Mouse (Mus musculus) spleen, adult 2 months (tissue): Measurements from ENCODE around the gene Olfr572. TPM values are rescaled to one million over a fixed set of nuclear protein-coding genes. Genes with fewer than 3 reads are reported as not detected.

ENCODE experiments used
- DNase-seq, 2 experiments: peaks; one replicate each; pipeline versions ENCODE4 v3.0.0 to v3.0.0-alpha.2; 2012 to 2021; ENCODE audit warnings: low spot score in 2 of 2, low read depth in 1 of 2
- H3K27ac ChIP-seq: fragments of 200-500 bp; 2 replicates; pipeline ENCODE4 v1.5.1; 2012; ENCODE audit warnings: low read length, inconsistent platforms; ENCODE audit not compliant: insufficient read depth
- H3K27me3 ChIP-seq: fragments of 200-500 bp; 2 replicates; pipeline ENCODE4 v1.6.1; 2012; ENCODE audit warnings: mild to moderate bottlenecking, moderate library complexity, low read length, inconsistent platforms; ENCODE audit not compliant: control insufficient read depth, insufficient read depth
- H3K36me3 ChIP-seq: fragments of 200-500 bp; 2 replicates; pipeline ENCODE4 v1.6.1; 2012; ENCODE audit warnings: mild to moderate bottlenecking, low read length, inconsistent platforms; ENCODE audit not compliant: control insufficient read depth, insufficient read depth
- H3K4me1 ChIP-seq: fragments of 200-500 bp; 2 replicates; pipeline ENCODE4 v1.6.1; 2011; ENCODE audit warnings: inconsistent platforms; ENCODE audit not compliant: control insufficient read depth, insufficient read depth, insufficient read length
- H3K4me3 ChIP-seq: fragments of 200-500 bp; 2 replicates; pipeline ENCODE4 v1.5.1; 2011; ENCODE audit warnings: mild to moderate bottlenecking, inconsistent platforms; ENCODE audit not compliant: insufficient read depth, insufficient read length; ENCODE audit errors: extremely low read depth
- CTCF ChIP-seq: fragments of 200-500 bp; IDR thresholded peaks from 2 replicates; pipeline ENCODE4 v1.5.1; 2011; ENCODE audit warnings: mild to moderate bottlenecking, inconsistent platforms; ENCODE audit not compliant: insufficient read depth, insufficient read length, insufficient replicate concordance; ENCODE audit errors: extremely low read depth
- POLR2A ChIP-seq: fragments of 200-500 bp; IDR thresholded peaks from 2 replicates; pipeline ENCODE4 v1.6.1; 2011; ENCODE audit warnings: low read depth, low read length, inconsistent platforms
- WGBS: fragments of 180-500 bp; shearing (Covaris S2); methylation state at CpG from one replicate; pipeline ENCODE4 v1.1.7; 2018; 5-methylcytosine and 5-hydroxymethylcytosine counted together
- polyA plus RNA-seq: library from polyadenylated mRNA; depleted of rRNA; stranded (reverse); fragments of >200 nt; gene quantifications from 2 replicates; pipeline ENCODE4 v1.2.3, GENCODE M21; 2012; rRNA removed

The Olfr572 gene
- not detected in 2 replicates for polyA plus RNA-seq

GRCm38 (mm10) chr7:102924109-102924508, at the start of gene Olfr572:
TSS of gene Olfr572 (plus strand) at chr7:102924409.
- Histone ChIP-seq H3K4me3 (no peak within 1 kb of the TSS), H3K4me1 (no peaks in the 10 kb centered on the region), H3K36me3 (no peaks in the 10 kb centered on the region), H3K27ac (no peak within 1 kb of the TSS), H3K27me3 (no peaks in the 10 kb centered on the region)
- WGBS: 70% methylated on average over 1 of the region's 1 CpGs
- DNase-seq: no peak
- TF ChIP-seq CTCF: no peak
- no peak for TF ChIP-seq POLR2A

- Histone ChIP-seq H3K27ac (no peak within 1 kb of the TSS), H3K4me1 (no peaks in the 10 kb centered on the region), H3K27me3 (no peaks in the 10 kb centered on the region), H3K36me3 (no peaks in the 10 kb centered on the region), H3K4me3 (no peak within 1 kb of the TSS)
- TF ChIP-seq POLR2A (no peak), CTCF (no peak)
- no peak for DNase-seq
These were observed 47.4 kb upstream of the Olfr572 start, which contains the start of gene Olfr568 for GRCm38 (mm10) chr7:102876822-102877221. TSS of gene Olfr568 (plus strand) at chr7:102877122.

- DNase-seq: no peak
These were observed 33.4 kb upstream of the Olfr572 start, which contains the start of gene Olfr569 for GRCm38 (mm10) chr7:102890782-102891181. TSS of gene Olfr569 (minus strand) at chr7:102890882.

GRCm38 (mm10) chr7:102915261-102915660, 8.9 kb upstream of the Olfr572 start:
- TF ChIP-seq CTCF: no peak
- no peak for TF ChIP-seq POLR2A
- Histone ChIP-seq H3K4me1 (no peaks in the 10 kb centered on the region), H3K27me3 (no peaks in the 10 kb centered on the region), H3K27ac (no peak overlapping the region), H3K4me3 (no peak overlapping the region), H3K36me3 (no peaks in the 10 kb centered on the region)
- DNase-seq: no peak
- 22% methylated on average over 1 of the region's 1 CpGs for WGBS

More at GRCm38 (mm10) chr7:102890782-102891181, 33.4 kb upstream of the Olfr572 start, which contains the start of gene Olfr569:
- H3K4me3 ChIP-seq: no peak within 1 kb of the TSS
- no peak for TF ChIP-seq CTCF
- 73% methylated on average over 3 of the region's 3 CpGs for WGBS
- H3K36me3 ChIP-seq: no peaks in the 10 kb centered on the region
- no peak within 1 kb of the TSS for H3K27ac ChIP-seq
- H3K4me1 ChIP-seq: no peaks in the 10 kb centered on the region
- no peaks in the 10 kb centered on the region for H3K27me3 ChIP-seq

DNA sequence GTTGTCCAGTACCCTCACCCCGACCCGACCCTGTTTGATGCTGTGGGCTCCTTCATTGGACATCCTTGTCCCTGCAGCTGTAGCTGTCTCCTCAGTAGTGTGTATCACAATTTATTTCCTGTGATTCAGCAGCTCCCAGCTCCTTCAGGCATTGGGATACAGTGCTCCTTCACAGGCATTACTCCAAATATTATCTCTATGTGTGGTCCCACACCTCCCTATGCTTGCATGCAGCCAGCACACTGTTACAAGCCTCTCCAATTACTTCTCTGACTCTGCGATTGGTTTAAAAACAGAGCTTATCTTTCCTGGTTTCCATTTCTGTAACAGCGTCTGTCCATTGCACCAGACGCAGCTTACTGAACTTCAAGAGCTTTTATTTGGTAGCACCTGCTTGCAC, 7.8 kb upstream of the Olfr572 start:
- no peak for DNase-seq
- no peak for TF ChIP-seq POLR2A
- TF ChIP-seq CTCF: no peak
- WGBS: 74% methylated on average over 5 of the region's 5 CpGs
- Histone ChIP-seq H3K27ac (no peak overlapping the region), H3K4me1 (no peaks in the 10 kb centered on the region), H3K36me3 (no peaks in the 10 kb centered on the region), H3K27me3 (no peaks in the 10 kb centered on the region), H3K4me3 (no peak overlapping the region)

DNA sequence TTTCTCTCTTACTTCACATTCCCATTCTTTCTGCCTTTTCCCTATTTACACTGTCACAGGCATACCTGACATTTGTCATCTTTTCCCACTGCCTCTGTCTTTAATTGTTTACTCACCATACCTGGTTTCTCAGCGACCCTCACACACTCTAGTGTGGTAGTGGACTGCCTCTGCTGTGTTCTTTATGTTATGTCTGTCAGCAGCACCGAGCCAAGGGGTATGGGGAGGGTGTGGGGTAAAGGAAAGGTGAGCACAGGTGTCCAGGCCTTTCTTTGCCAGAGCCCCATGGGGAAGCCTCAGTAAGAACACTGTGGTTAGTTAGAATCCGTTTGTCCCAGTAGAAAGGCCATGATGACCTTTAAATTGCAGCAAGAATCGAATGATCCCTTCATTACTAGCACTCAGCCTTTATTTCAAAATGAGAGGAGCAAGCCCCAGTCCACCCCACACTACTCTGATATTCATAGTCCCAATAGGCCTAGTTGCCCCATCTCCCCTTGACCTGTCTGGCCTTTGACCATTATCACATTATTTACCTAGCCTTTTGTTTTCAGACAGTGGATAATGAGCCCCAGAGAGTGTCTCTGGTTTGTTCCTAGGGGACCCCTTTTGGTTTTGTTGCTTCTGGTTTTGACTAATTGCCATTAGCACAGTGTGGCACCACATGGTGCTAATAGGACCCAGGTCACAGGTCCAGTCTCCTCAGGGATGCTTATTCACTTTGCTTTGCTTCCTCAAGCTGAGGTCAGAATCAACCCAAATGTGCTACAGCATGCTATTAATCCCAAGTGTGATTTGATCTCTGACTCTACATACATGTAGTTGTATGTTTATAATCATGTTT, 7.0 kb upstream of the Olfr572 start, which contains the start of gene Olfr571:
Olfr571 (minus strand) TSS at position 505 of the 844 bp plus-strand sequence.
- TF ChIP-seq CTCF (no peak), POLR2A (no peak)
- no peak for DNase-seq
- 81% methylated on average over 4 of the region's 4 CpGs for WGBS
- Histone ChIP-seq H3K27me3 (no peaks in the 10 kb centered on the region), H3K36me3 (no peaks in the 10 kb centered on the region), H3K4me3 (no peak within 1 kb of the TSS), H3K4me1 (no peaks in the 10 kb centered on the region), H3K27ac (no peak within 1 kb of the TSS)

GRCm38 (mm10) chr7:102919632-102920031, 4.6 kb upstream of the Olfr572 start:
- TF ChIP-seq POLR2A (no peak), CTCF (no peak)
- Histone ChIP-seq H3K27ac (no peak overlapping the region), H3K36me3 (no peaks in the 10 kb centered on the region), H3K4me1 (no peaks in the 10 kb centered on the region), H3K4me3 (no peak overlapping the region), H3K27me3 (no peaks in the 10 kb centered on the region)
- DNase-seq: peak in 1 of 2 experiments; percentile 3
- 16% methylated on average over 1 of the region's 1 CpGs for WGBS
